Mouse (Mus musculus): ENCODE measurements around the gene Maged2. TPM values are rescaled to one million over a fixed set of nuclear protein-coding genes. Genes with fewer than 3 reads are reported as not detected.
"Not testable (repeated sequence)": the region's sequence is repeated elsewhere in the genome, so short reads cannot be mapped to it uniquely, and the experiment has no call there.

Maged2 gene
- polyA plus RNA-seq, 1 experiment = 6.4 TPM

DNA sequence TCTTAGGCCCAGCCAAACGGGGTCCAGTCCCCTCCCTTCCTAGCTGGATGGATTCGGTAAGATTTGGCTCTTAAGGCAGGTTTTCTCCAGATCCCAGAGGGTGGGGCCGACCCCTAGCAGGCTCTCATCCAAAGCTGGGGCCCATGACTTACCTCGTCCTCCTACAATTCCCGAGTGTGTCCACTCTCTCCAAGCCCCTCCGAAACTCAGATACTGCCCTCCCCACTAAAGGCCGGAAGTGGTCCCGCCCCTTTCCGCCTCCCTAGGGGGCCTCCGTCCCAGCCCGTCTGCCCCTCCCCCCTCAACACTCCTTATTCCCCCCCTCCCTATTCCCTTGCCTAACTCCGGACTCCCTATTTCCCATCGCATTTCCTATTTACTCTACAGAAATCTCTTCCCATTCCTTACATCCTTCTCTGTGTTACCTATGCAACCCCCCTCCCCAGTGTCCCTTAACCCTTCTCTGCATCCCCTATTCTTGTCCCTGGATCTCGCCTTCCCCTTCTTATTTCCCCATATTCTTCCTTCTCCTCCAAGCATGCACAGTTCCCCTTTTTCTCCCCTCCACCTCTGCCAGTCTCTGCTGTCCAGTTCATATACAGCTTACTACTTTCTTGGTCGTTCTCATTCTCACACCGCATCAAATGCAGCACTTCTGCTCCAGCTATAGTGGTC lies 544 bp downstream of the Maged2 start:
- WGBS = 17% methylated on average over 16 of the region's 16 CpGs
- peak overlapping the region; percentile 82 for H3K4me3 ChIP-seq (ENCODE audit: low read depth, low read length)
- H3K27me3 ChIP-seq (ENCODE audit: control insufficient read depth, insufficient read depth, low read length) = no peaks in the 10 kb centered on the region
- no peaks in the 10 kb centered on the region for H3K4me1 ChIP-seq (ENCODE audit: control insufficient read depth, insufficient read depth, insufficient read length, low read length)
- H3K36me3 ChIP-seq (ENCODE audit: control insufficient read depth, insufficient read depth, low read length) = no peaks in the 10 kb centered on the region
- H3K27ac ChIP-seq (ENCODE audit: insufficient read depth, low read depth, low read length) = no peak overlapping the region
- TF ChIP-seq CTCF (IDR thresholded peaks at IDR 0.05; ENCODE audit: extremely low read depth, insufficient read length, insufficient replicate concordance, low read depth, low read length) = no peak
- no peak for TF ChIP-seq POLR2A (IDR thresholded peaks at IDR 0.05; ENCODE audit: low read depth, low read length)

DNA sequence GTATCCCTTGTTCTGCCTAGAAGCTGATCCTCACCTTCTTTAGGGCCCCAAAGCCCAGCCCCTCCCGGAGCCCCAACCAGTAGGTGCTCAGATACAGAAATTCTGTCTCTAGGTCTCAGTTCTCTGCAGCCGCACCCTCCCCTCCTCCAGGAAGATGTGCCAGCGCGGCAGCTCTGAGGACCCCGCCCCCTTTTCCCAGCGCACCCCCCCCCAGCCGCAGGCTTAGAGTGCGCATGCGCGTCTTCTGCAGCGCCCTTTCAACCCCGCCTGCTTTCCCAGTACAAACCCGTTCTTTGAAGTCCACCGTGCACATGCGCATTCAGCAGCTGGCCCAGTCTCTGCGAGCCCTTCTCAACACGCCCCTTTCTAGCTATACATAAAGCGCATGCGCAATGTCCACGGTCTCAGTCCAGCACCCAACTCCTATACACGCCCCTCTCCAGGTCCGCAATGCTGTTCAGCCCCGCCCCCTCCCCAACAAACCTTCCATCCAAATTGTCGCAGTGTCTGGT lies 1.3 kb downstream of the Maged2 start:
- 20% methylated on average over 21 of the region's 24 CpGs for WGBS
- TF ChIP-seq POLR2A (IDR thresholded peaks at IDR 0.05; ENCODE audit: low read depth, low read length) = no peak
- TF ChIP-seq CTCF (IDR thresholded peaks at IDR 0.05; ENCODE audit: extremely low read depth, insufficient read length, insufficient replicate concordance, low read depth, low read length) = no peak
- no peaks in the 10 kb centered on the region for H3K36me3 ChIP-seq (ENCODE audit: control insufficient read depth, insufficient read depth, low read length)
- H3K4me3 ChIP-seq (ENCODE audit: low read depth, low read length) = peak overlapping the region; percentile 82
- no peaks in the 10 kb centered on the region for H3K27me3 ChIP-seq (ENCODE audit: control insufficient read depth, insufficient read depth, low read length)
- H3K27ac ChIP-seq (ENCODE audit: insufficient read depth, low read depth, low read length) = no peak overlapping the region
- H3K4me1 ChIP-seq (ENCODE audit: control insufficient read depth, insufficient read depth, insufficient read length, low read length) = no peaks in the 10 kb centered on the region

DNA sequence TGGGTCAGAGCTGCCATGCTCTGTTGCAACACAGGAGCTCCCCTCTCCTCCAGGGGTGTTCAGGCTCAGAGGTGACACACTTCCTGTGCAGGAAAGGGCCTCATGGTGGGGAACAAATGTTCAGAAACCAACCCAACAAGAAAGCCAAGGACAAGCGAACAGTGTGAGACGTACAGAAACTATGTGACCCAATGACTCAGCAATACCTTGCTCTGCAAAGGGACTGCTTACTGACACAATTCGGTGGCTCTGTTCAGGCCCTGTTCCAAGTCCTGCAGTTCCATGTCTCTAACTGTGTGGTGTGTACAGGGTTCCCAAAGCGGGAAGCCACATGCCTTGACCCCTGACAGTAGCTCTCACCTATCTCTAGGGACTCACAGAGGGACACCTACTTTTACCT lies 13.2 kb downstream of the Maged2 start:
- not testable (repeated sequence) for H3K27me3 ChIP-seq (ENCODE audit: control insufficient read depth, insufficient read depth, low read length); H3K4me1 ChIP-seq (ENCODE audit: control insufficient read depth, insufficient read depth, insufficient read length, low read length); H3K27ac ChIP-seq (ENCODE audit: insufficient read depth, low read depth, low read length); H3K36me3 ChIP-seq (ENCODE audit: control insufficient read depth, insufficient read depth, low read length); H3K4me3 ChIP-seq (ENCODE audit: low read depth, low read length)
- 51% methylated on average over 2 of the region's 4 CpGs for WGBS

DNA sequence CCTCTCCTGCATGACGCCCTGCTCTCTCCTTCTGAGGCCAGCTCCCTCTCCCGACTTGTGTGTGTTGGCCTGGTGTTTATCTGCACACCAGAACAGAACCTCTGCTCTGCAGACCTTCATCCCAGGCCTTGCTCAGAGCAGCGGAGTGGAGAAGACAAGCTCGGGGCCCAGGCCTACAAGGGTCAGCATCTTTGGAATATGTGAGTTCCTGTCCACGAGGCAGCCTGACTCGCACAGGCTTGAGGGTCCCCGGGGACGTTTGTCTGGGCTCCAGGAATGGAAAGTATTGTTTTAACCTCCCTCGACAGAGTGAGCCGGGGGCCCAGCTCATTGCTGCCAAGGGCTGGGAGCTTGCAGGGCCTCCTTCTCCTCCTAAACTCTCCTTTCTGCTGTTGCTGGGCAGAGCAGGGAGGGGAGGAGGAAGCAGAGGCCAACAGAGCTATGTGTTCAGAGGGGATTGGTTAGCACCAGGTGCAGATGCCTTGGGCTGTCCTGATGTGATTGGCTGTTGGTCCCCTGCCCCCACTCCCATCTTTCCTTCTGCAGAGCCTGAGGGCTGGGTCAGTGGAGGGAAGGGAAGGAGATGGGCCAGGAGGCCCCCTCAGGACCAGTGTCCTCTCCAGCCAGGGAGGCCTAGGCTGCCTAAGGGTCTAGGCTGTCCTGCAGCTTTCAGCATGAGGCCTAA lies 15.5 kb downstream of the Maged2 start:
- not testable (repeated sequence) for H3K27ac ChIP-seq (ENCODE audit: insufficient read depth, low read depth, low read length); H3K4me3 ChIP-seq (ENCODE audit: low read depth, low read length); H3K27me3 ChIP-seq (ENCODE audit: control insufficient read depth, insufficient read depth, low read length); H3K36me3 ChIP-seq (ENCODE audit: control insufficient read depth, insufficient read depth, low read length); H3K4me1 ChIP-seq (ENCODE audit: control insufficient read depth, insufficient read depth, insufficient read length, low read length)
- WGBS = 70% methylated on average over 5 of the region's 10 CpGs

Other genes with a start within 250 kb of the Maged2 start
- 0.53 and 1.8 TPM in 2 replicates for gene Pfkfb1, start 226.1 kb downstream of the Maged2 start, polyA plus RNA-seq (2012; rRNA removed)
- 2.8 and 4.1 TPM in 2 replicates for gene Apex2, start 224.5 kb downstream of the Maged2 start, polyA plus RNA-seq (2012; rRNA removed)
- 0.53 TPM in 2 replicates for gene Tro, start 156.8 kb downstream of the Maged2 start, polyA plus RNA-seq (2012; rRNA removed)
- gene Gnl3l, start 203.0 kb upstream of the Maged2 start, polyA plus RNA-seq (2012; rRNA removed) = 1.6 and 3.2 TPM in 2 replicates
- gene Fgd1, start 231.8 kb upstream of the Maged2 start, polyA plus RNA-seq (2012; rRNA removed) = 1.7 and 2.3 TPM in 2 replicates

Data from small intestine, adult 2 months (tissue).